Mouse (Mus musculus): ENCODE results near the gene Dip2b. TPM values are rescaled to one million over a fixed set of nuclear protein-coding genes. Genes with fewer than 3 reads are reported as not detected.

Dip2b gene
- polyA plus RNA-seq, 1 experiment from 2014 or later: 11.0 TPM

- no peaks in the 10 kb centered on the region for H3K9me3 ChIP-seq
- no peak overlapping the region for H3K4me3 ChIP-seq
- 0 out of 2 replicates have a peak, but pooled peaks cover 7% of the 10 kb centered on the region for H3K36me3 ChIP-seq
- H3K27me3 ChIP-seq: no peaks in the 10 kb centered on the region
- ATAC-seq (ENCODE audit: low FRiP score, low read depth): no peak
- H3K4me2 ChIP-seq (replicated peaks): no peak overlapping the region
- peaks cover 11% of the 10 kb centered on the region; the same call in 1 of the 2 replicates for H3K4me1 ChIP-seq
- WGBS: 87% methylated on average over 7 of the region's 7 CpGs
- H3K9ac ChIP-seq: no peak overlapping the region
- H3K27ac ChIP-seq: no peak overlapping the region
These were observed 18.0 kb downstream of the Dip2b start for GRCm38 (mm10) chr15:100056397-100056908.

- no peak overlapping the region for H3K4me3 ChIP-seq
- H3K4me1 ChIP-seq: peaks cover 9% of the 10 kb centered on the region; the same call in 1 of the 2 replicates
- no peak for ATAC-seq (ENCODE audit: low FRiP score, low read depth)
- no peaks in the 10 kb centered on the region for H3K27me3 ChIP-seq
- no peak overlapping the region for H3K27ac ChIP-seq
- H3K9me3 ChIP-seq: no peaks in the 10 kb centered on the region
- no peak overlapping the region for H3K9ac ChIP-seq
- H3K4me2 ChIP-seq (replicated peaks): no peak overlapping the region
- WGBS: 83% methylated on average over 3 of the region's 3 CpGs
- H3K36me3 ChIP-seq: 0 out of 2 replicates have a peak, but pooled peaks cover 7% of the 10 kb centered on the region
These were observed 19.2 kb downstream of the Dip2b start for GRCm38 (mm10) chr15:100057698-100058097.

- Histone ChIP-seq H3K27me3 (no peaks in the 10 kb centered on the region), H3K4me2 (replicated peaks) (no peak overlapping the region), H3K9me3 (no peaks in the 10 kb centered on the region), H3K4me1 (peaks cover 6% of the 10 kb centered on the region; the same call in 1 of the 2 replicates), H3K27ac (no peak overlapping the region), H3K4me3 (no peak overlapping the region), H3K36me3 (0 out of 2 replicates have a peak, but pooled peaks cover 7% of the 10 kb centered on the region), H3K9ac (no peak overlapping the region)
- 89% methylated on average over 3 of the region's 3 CpGs for WGBS
- ATAC-seq (ENCODE audit: low FRiP score, low read depth): no peak
These were observed 19.7 kb downstream of the Dip2b start for GRCm38 (mm10) chr15:100058143-100058542.

- H3K27ac ChIP-seq: no peak overlapping the region
- no peak overlapping the region for H3K9ac ChIP-seq
- peaks cover 6% of the 10 kb centered on the region; the same call in 1 of the 2 replicates for H3K4me1 ChIP-seq
- no peak overlapping the region for H3K4me3 ChIP-seq
- 0 out of 2 replicates have a peak, but pooled peaks cover 7% of the 10 kb centered on the region for H3K36me3 ChIP-seq
- no peak for ATAC-seq (ENCODE audit: low FRiP score, low read depth)
- 75% methylated on average over 11 of the region's 11 CpGs for WGBS
- H3K9me3 ChIP-seq: no peaks in the 10 kb centered on the region
- no peaks in the 10 kb centered on the region for H3K27me3 ChIP-seq
- no peak overlapping the region for H3K4me2 ChIP-seq (replicated peaks)
These were observed 20.4 kb downstream of the Dip2b start for GRCm38 (mm10) chr15:100058912-100059311.

GRCm38 (mm10) chr15:100059626-100060311, 21.3 kb downstream of the Dip2b start:
- H3K36me3 ChIP-seq: peaks cover 6% of the 10 kb centered on the region; the same call in 1 of the 2 replicates
- H3K27ac ChIP-seq: no peak overlapping the region
- WGBS: 81% methylated on average over 7 of the region's 7 CpGs
- H3K4me3 ChIP-seq: no peak overlapping the region
- peaks cover 6% of the 10 kb centered on the region; the same call in 1 of the 2 replicates for H3K4me1 ChIP-seq
- H3K9me3 ChIP-seq: no peaks in the 10 kb centered on the region
- no peak for ATAC-seq (ENCODE audit: low FRiP score, low read depth)
- no peak overlapping the region for H3K4me2 ChIP-seq (replicated peaks)
- H3K9ac ChIP-seq: no peak overlapping the region
- H3K27me3 ChIP-seq: no peaks in the 10 kb centered on the region

- H3K36me3 ChIP-seq: no peaks in the 10 kb centered on the region; the same call in 1 of the 2 replicates
- peaks cover 6% of the 10 kb centered on the region; the same call in 1 of the 2 replicates for H3K4me1 ChIP-seq
- H3K4me2 ChIP-seq (replicated peaks): no peak overlapping the region
- H3K27ac ChIP-seq: no peak overlapping the region
- H3K4me3 ChIP-seq: no peak overlapping the region
- WGBS: 73% methylated on average over 4 of the region's 4 CpGs
- H3K9me3 ChIP-seq: no peaks in the 10 kb centered on the region
- no peak for ATAC-seq (ENCODE audit: low FRiP score, low read depth)
- no peak overlapping the region for H3K9ac ChIP-seq
- H3K27me3 ChIP-seq: no peaks in the 10 kb centered on the region
These were observed 22.2 kb downstream of the Dip2b start for GRCm38 (mm10) chr15:100060513-100061140.

GRCm38 (mm10) chr15:100061377-100061776, 22.9 kb downstream of the Dip2b start:
- Histone ChIP-seq H3K27ac (no peak overlapping the region), H3K4me3 (no peak overlapping the region), H3K27me3 (no peaks in the 10 kb centered on the region), H3K4me2 (replicated peaks) (no peak overlapping the region), H3K36me3 (no peaks in the 10 kb centered on the region; the same call in 1 of the 2 replicates), H3K9me3 (no peaks in the 10 kb centered on the region), H3K9ac (no peak overlapping the region), H3K4me1 (peaks cover 10% of the 10 kb centered on the region)
- no peak for ATAC-seq (ENCODE audit: low FRiP score, low read depth)
- WGBS: 97% methylated on average over 3 of the region's 3 CpGs

- H3K9ac ChIP-seq: no peak overlapping the region
- no peaks in the 10 kb centered on the region for H3K9me3 ChIP-seq
- peaks cover 17% of the 10 kb centered on the region for H3K4me1 ChIP-seq
- H3K27me3 ChIP-seq: no peaks in the 10 kb centered on the region
- no peak for ATAC-seq (ENCODE audit: low FRiP score, low read depth)
- 91% methylated on average over 13 of the region's 13 CpGs for WGBS
- no peaks in the 10 kb centered on the region; the same call in 1 of the 2 replicates for H3K36me3 ChIP-seq
- no peak overlapping the region for H3K4me3 ChIP-seq
- H3K4me2 ChIP-seq (replicated peaks): no peak overlapping the region
- no peak overlapping the region for H3K27ac ChIP-seq
These were observed 24.8 kb downstream of the Dip2b start for GRCm38 (mm10) chr15:100063229-100063773.

- Histone ChIP-seq H3K4me2 (replicated peaks) (0 out of 2 replicates have a peak overlapping the region, but pooled peaks have one; percentile 9), H3K4me3 (no peak overlapping the region), H3K36me3 (no peaks in the 10 kb centered on the region; the same call in 1 of the 2 replicates), H3K27ac (no peak overlapping the region), H3K9ac (no peak overlapping the region), H3K27me3 (no peaks in the 10 kb centered on the region), H3K4me1 (peaks cover 14% of the 10 kb centered on the region), H3K9me3 (no peaks in the 10 kb centered on the region)
- ATAC-seq (ENCODE audit: low FRiP score, low read depth): no peak
- WGBS: 44% methylated on average over 9 of the region's 9 CpGs
These were observed 28.2 kb downstream of the Dip2b start for GRCm38 (mm10) chr15:100066702-100067101.

- H3K4me1 ChIP-seq: peaks cover 24% of the 10 kb centered on the region
- no peak for ATAC-seq (ENCODE audit: low FRiP score, low read depth)
- no peak overlapping the region for H3K4me3 ChIP-seq
These were observed 30.6 kb downstream of the Dip2b start for GRCm38 (mm10) chr15:100069101-100069500.

GRCm38 (mm10) chr15:100070021-100070420, 31.6 kb downstream of the Dip2b start:
- WGBS: 80% methylated on average over 8 of the region's 8 CpGs
- no peak overlapping the region for H3K9ac ChIP-seq
- no peak for ATAC-seq (ENCODE audit: low FRiP score, low read depth)

More at GRCm38 (mm10) chr15:100069101-100069500, 30.6 kb downstream of the Dip2b start:
- no peak overlapping the region for H3K9ac ChIP-seq
- no peaks in the 10 kb centered on the region for H3K9me3 ChIP-seq
- H3K36me3 ChIP-seq: no peaks in the 10 kb centered on the region; the same call in 1 of the 2 replicates
- H3K27me3 ChIP-seq: no peaks in the 10 kb centered on the region
- 81% methylated on average over 4 of the region's 4 CpGs for WGBS
- H3K27ac ChIP-seq: no peak overlapping the region
- no peak overlapping the region for H3K4me2 ChIP-seq (replicated peaks)

GRCm38 (mm10) chr15:100071819-100072218, 33.4 kb downstream of the Dip2b start:
- H3K36me3 ChIP-seq: no peaks in the 10 kb centered on the region
- no peak overlapping the region for H3K9ac ChIP-seq
- 77% methylated on average over 3 of the region's 3 CpGs for WGBS

More at GRCm38 (mm10) chr15:100070021-100070420, 31.6 kb downstream of the Dip2b start:
- Histone ChIP-seq H3K4me3 (no peak overlapping the region), H3K4me2 (replicated peaks) (no peak overlapping the region), H3K9me3 (no peaks in the 10 kb centered on the region), H3K27ac (no peak overlapping the region), H3K27me3 (no peaks in the 10 kb centered on the region), H3K4me1 (peaks cover 32% of the 10 kb centered on the region), H3K36me3 (no peaks in the 10 kb centered on the region)

More at GRCm38 (mm10) chr15:100071819-100072218, 33.4 kb downstream of the Dip2b start:
- no peaks in the 10 kb centered on the region for H3K9me3 ChIP-seq
- H3K4me1 ChIP-seq: peaks cover 34% of the 10 kb centered on the region
- no peak overlapping the region for H3K4me2 ChIP-seq (replicated peaks)
- H3K27me3 ChIP-seq: no peaks in the 10 kb centered on the region
- no peak overlapping the region for H3K27ac ChIP-seq
- ATAC-seq (ENCODE audit: low FRiP score, low read depth): no peak
- no peak overlapping the region for H3K4me3 ChIP-seq

Data from limb, embryonic 13.5 days (tissue).